In the genomic region with DNA sequence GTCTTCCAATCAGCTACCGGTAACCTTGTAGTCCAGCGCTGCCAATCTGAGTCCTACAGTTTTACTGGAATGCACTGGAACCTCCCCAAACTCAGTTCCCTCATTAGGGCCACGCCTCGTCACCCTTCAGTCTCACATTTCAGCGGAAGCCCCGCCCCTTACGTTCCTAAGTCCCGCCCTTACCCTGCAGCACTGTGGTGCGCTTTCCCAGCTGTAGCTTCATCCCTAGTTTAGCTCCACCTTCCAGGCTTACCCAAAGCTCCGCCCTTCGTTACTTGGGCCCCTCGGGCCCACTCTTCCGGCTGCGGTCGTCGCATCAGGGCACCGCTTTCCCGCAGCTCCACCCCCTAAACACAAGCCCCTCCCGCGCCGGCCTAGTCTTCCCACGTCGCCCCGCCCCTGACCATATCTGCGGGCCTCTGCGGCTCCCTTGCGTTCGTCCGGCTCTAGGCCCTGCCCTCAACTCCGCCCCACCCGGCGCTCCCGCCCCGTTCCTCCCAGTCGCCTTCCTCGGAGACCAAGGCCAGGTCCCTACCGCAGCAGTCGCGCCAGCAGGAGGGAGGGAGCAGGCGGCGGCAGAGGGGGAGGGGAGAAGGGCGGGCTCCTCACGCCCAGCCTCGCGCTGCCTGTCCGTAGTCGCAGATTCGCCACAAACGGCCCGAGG, we compare ENCODE assay signal across 8 mouse cellular contexts. TPM values are rescaled to one million over a fixed set of nuclear protein-coding genes. Genes with fewer than 3 reads are reported as not detected.
DNase-seq lines count a peak whose midpoint lies in the region; ATAC-seq and TF ChIP-seq lines count a peak whose summit lies in the region.

No protein-coding gene starts in this region.

- ATAC-seq in cerebellum, adult (ENCODE audit: insufficient number of reproducible peaks, low FRiP score, low TSS enrichment): peak; percentile 91
- ATAC-seq in forebrain, embryonic 13.5 days: peak; percentile 98
- ATAC-seq in liver, postnatal 0 days: peak; percentile 92
- ATAC-seq in neural tube, embryonic 14.5 days (ENCODE audit: low read depth): peak; percentile 98

- H3K9me3 ChIP-seq in ES-Bruce4 (replicated peaks; ENCODE audit: control insufficient read depth, insufficient read depth, low read length, poor library complexity, severe bottlenecking): no peaks in the 10 kb centered on the region
- no peaks in the 10 kb centered on the region for H3K9me3 ChIP-seq in forebrain, embryonic 13.5 days (replicated peaks)
- no peaks in the 10 kb centered on the region for H3K9me3 ChIP-seq in liver, postnatal 0 days (ENCODE audit: low read length)
- no peaks in the 10 kb centered on the region for H3K9me3 ChIP-seq in neural tube, embryonic 14.5 days (ENCODE audit: control insufficient read depth, low read length)

- peak overlapping the region; percentile 96 for H3K27ac ChIP-seq in ES-Bruce4 (ENCODE audit: insufficient read depth, low read length)
- H3K27ac ChIP-seq in forebrain, embryonic 13.5 days: peak overlapping the region; percentile 98
- H3K27ac ChIP-seq in liver, postnatal 0 days (ENCODE audit: low read depth): peak overlapping the region; percentile 100
- H3K27ac ChIP-seq in neural tube, embryonic 14.5 days (ENCODE audit: low read depth, low read length): peak overlapping the region; percentile 97

- intact Hi-C loops in heart, postnatal 10 days (cut with DNase I): loop anchor here (2.0 to 10.0 kb wide), 4 partner anchors 72 to 902 kb away; partner anchors contain the start of genes Arpc4, Tatdn2 and Thumpd3

- H3K4me2 ChIP-seq in forebrain, embryonic 13.5 days: peak overlapping the region; percentile 100
- peak overlapping the region; percentile 96 for H3K4me2 ChIP-seq in liver, postnatal 0 days (ENCODE audit: low read depth, low read length)
- peak overlapping the region; percentile 99 for H3K4me2 ChIP-seq in neural tube, embryonic 14.5 days (ENCODE audit: low read depth, low read length)

- peak; percentile 100 for DNase-seq in heart, postnatal 10 days
- peak; percentile 97 for DNase-seq in large intestine, adult 2 months (ENCODE audit: low read depth, low spot score)
- DNase-seq in liver, postnatal 0 days: peak; percentile 100
- peak; percentile 100 for DNase-seq in testis, postnatal 10 days (ENCODE audit: low spot score)

- H3K27me3 ChIP-seq in ES-Bruce4 (ENCODE audit: control insufficient read depth, insufficient read depth, low read length, poor library complexity, severe bottlenecking): no peaks in the 10 kb centered on the region
- H3K27me3 ChIP-seq in forebrain, embryonic 13.5 days: no peaks in the 10 kb centered on the region
- H3K27me3 ChIP-seq in liver, postnatal 0 days (ENCODE audit: insufficient read depth, low read length): no peaks in the 10 kb centered on the region
- H3K27me3 ChIP-seq in neural tube, embryonic 14.5 days (ENCODE audit: control insufficient read depth, insufficient read depth, low read length): 0 out of 2 replicates have a peak, but pooled peaks cover 2% of the 10 kb centered on the region

- peak overlapping the region; percentile 95 for H3K9ac ChIP-seq in ES-Bruce4 (ENCODE audit: low read depth, poor library complexity, severe bottlenecking)
- peak overlapping the region; percentile 96 for H3K9ac ChIP-seq in forebrain, embryonic 13.5 days
- H3K9ac ChIP-seq in liver, postnatal 0 days (replicated peaks): peak overlapping the region; percentile 99
- H3K9ac ChIP-seq in neural tube, embryonic 14.5 days (replicated peaks; ENCODE audit: low read depth, low read length): peak overlapping the region; percentile 83

- peak; percentile 28; the same call in 1 of the 2 replicates for TF ChIP-seq EP300 in ES-Bruce4 (IDR thresholded peaks at IDR 0.05; ENCODE audit: insufficient read depth, low read depth, low read length)
- no peak for TF ChIP-seq EP300 in liver, postnatal 0 days (IDR thresholded peaks at IDR 0.05; ENCODE audit: low read depth)

- no peak for TF ChIP-seq CTCF in ES-Bruce4 (IDR thresholded peaks at IDR 0.05; ENCODE audit: low read depth, low read length)
- no peak for TF ChIP-seq CTCF in liver, postnatal 0 days (IDR thresholded peaks at IDR 0.05; ENCODE audit: low read depth)

- H3K4me1 ChIP-seq in ES-Bruce4 (ENCODE audit: control insufficient read depth, insufficient read depth, low read length): no peaks in the 10 kb centered on the region
- H3K4me1 ChIP-seq in forebrain, embryonic 13.5 days: peaks cover 25% of the 10 kb centered on the region
- H3K4me1 ChIP-seq in liver, postnatal 0 days (ENCODE audit: insufficient read depth): peaks cover 14% of the 10 kb centered on the region
- peaks cover 11% of the 10 kb centered on the region for H3K4me1 ChIP-seq in neural tube, embryonic 14.5 days (ENCODE audit: control insufficient read depth, insufficient read depth, low read length)

- peaks cover 14% of the 10 kb centered on the region for H3K36me3 ChIP-seq in ES-Bruce4 (ENCODE audit: control insufficient read depth, insufficient read depth, low read length, poor library complexity, severe bottlenecking)
- H3K36me3 ChIP-seq in forebrain, embryonic 13.5 days (ENCODE audit: poor library complexity, severe bottlenecking): peaks cover 19% of the 10 kb centered on the region
- H3K36me3 ChIP-seq in liver, postnatal 0 days (replicated peaks; ENCODE audit: insufficient read depth, low read length): peaks cover 17% of the 10 kb centered on the region
- no peaks in the 10 kb centered on the region for H3K36me3 ChIP-seq in neural tube, embryonic 14.5 days (ENCODE audit: control insufficient read depth, insufficient read depth, low read length)

- WGBS in forebrain, embryonic 13.5 days: 1% methylated on average over 48 of the region's 50 CpGs
- under 1% methylated on average over 50 of the region's 50 CpGs for WGBS in large intestine, adult 2 months
- WGBS in liver, postnatal 0 days (ENCODE audit: insufficient replicate concordance): under 1% methylated on average over 49 of the region's 50 CpGs
- WGBS in neural tube, embryonic 14.5 days: under 1% methylated on average over 46 of the region's 50 CpGs

- peak overlapping the region; percentile 99 for H3K4me3 ChIP-seq in ES-Bruce4 (ENCODE audit: low read depth, low read length)
- peak overlapping the region; percentile 97 for H3K4me3 ChIP-seq in forebrain, embryonic 13.5 days
- peak overlapping the region; percentile 100 for H3K4me3 ChIP-seq in liver, postnatal 0 days (ENCODE audit: low read depth, low read length)
- H3K4me3 ChIP-seq in neural tube, embryonic 14.5 days (ENCODE audit: low read depth, low read length): peak overlapping the region; percentile 92

- no peak for TF ChIP-seq POLR2A in ES-Bruce4 (IDR thresholded peaks at IDR 0.05; ENCODE audit: insufficient read depth, low read length)

RNA-seq across cellular contexts. Expression of gene Brpf1, which starts 0.5 kb away (rescaled TPM):
- 26.7 and 27.0 TPM in 2 replicates for polyA plus RNA-seq in ES-Bruce4 (2011; ENCODE audit: insufficient read depth, insufficient read length, low read depth, missing spikeins)
- 20.0 and 21.5 TPM in 2 replicates for polyA plus RNA-seq in forebrain, embryonic 13.5 days (2015; fragmentation: Nextera tagmentation; extraction: Ambion mirVana)
- 10 to 100 TPM; 20.1 to 21.8 TPM for total RNA-seq in heart, postnatal 10 days (2021)
- 14.5 and 20.5 TPM in 2 replicates for polyA plus RNA-seq in large intestine, adult 2 months (2012; rRNA removed)
- 4.1 and 4.8 TPM in 2 replicates for polyA plus RNA-seq in liver, postnatal 0 days (2015; fragmentation: Nextera tagmentation; extraction: Ambion mirVana)
- polyA plus RNA-seq in neural tube, embryonic 14.5 days (2014; fragmentation: Nextera tagmentation; extraction: Ambion mirVana): 14.3 and 17.8 TPM in 2 replicates

RNA-seq across cellular contexts. Expression of gene Ogg1, which starts 20.3 kb away (rescaled TPM):
- 24.2 and 26.8 TPM in 2 replicates for polyA plus RNA-seq in ES-Bruce4 (2011; ENCODE audit: insufficient read depth, insufficient read length, low read depth, missing spikeins)
- polyA plus RNA-seq in forebrain, embryonic 13.5 days (2015; fragmentation: Nextera tagmentation; extraction: Ambion mirVana): 11.4 and 13.3 TPM in 2 replicates
- total RNA-seq in heart, postnatal 10 days (2021): 1 to 10 TPM; 7.1 to 7.2 TPM
- 16.9 and 18.1 TPM in 2 replicates for polyA plus RNA-seq in large intestine, adult 2 months (2012; rRNA removed)
- polyA plus RNA-seq in liver, postnatal 0 days (2015; fragmentation: Nextera tagmentation; extraction: Ambion mirVana): 3.8 and 4.2 TPM in 2 replicates
- polyA plus RNA-seq in neural tube, embryonic 14.5 days (2014; fragmentation: Nextera tagmentation; extraction: Ambion mirVana): 7.6 and 8.9 TPM in 2 replicates

RNA-seq across cellular contexts. Expression of gene Cpne9, which starts 24.3 kb away (rescaled TPM):
- 3.7 and 5.3 TPM in 2 replicates for polyA plus RNA-seq in ES-Bruce4 (2011; ENCODE audit: insufficient read depth, insufficient read length, low read depth, missing spikeins)
- 0.39 and 0.68 TPM in 2 replicates for polyA plus RNA-seq in forebrain, embryonic 13.5 days (2015; fragmentation: Nextera tagmentation; extraction: Ambion mirVana)
- total RNA-seq in heart, postnatal 10 days (2021): not detected
- polyA plus RNA-seq in large intestine, adult 2 months (2012; rRNA removed): 0.10 TPM in 1 of 2 replicates, not detected in the other
- 0.02 and 0.04 TPM in 2 replicates for polyA plus RNA-seq in liver, postnatal 0 days (2015; fragmentation: Nextera tagmentation; extraction: Ambion mirVana)
- 1.1 and 2.6 TPM in 2 replicates for polyA plus RNA-seq in neural tube, embryonic 14.5 days (2014; fragmentation: Nextera tagmentation; extraction: Ambion mirVana)

RNA-seq across cellular contexts. Expression of gene Camk1, which starts 37.3 kb away (rescaled TPM):
- polyA plus RNA-seq in ES-Bruce4 (2011; ENCODE audit: insufficient read depth, insufficient read length, low read depth, missing spikeins): 7.6 and 7.7 TPM in 2 replicates
- polyA plus RNA-seq in forebrain, embryonic 13.5 days (2015; fragmentation: Nextera tagmentation; extraction: Ambion mirVana): 56.1 and 62.7 TPM in 2 replicates
- 10 to 100 TPM; 67.2 to 76.7 TPM for total RNA-seq in heart, postnatal 10 days (2021)
- 19.6 and 20.4 TPM in 2 replicates for polyA plus RNA-seq in large intestine, adult 2 months (2012; rRNA removed)
- polyA plus RNA-seq in liver, postnatal 0 days (2015; fragmentation: Nextera tagmentation; extraction: Ambion mirVana): 17.9 and 18.1 TPM in 2 replicates
- 93.6 and 110 TPM in 2 replicates for polyA plus RNA-seq in neural tube, embryonic 14.5 days (2014; fragmentation: Nextera tagmentation; extraction: Ambion mirVana)

Comparison
In these comparisons a context has a peak if more than half of its experiments do, and no peak if none do; other contexts are left out.
1. Peak in every context shown above with its lines: DNase-seq, ATAC-seq, H3K4me3 ChIP-seq and H3K27ac ChIP-seq.